In the genomic region with DNA sequence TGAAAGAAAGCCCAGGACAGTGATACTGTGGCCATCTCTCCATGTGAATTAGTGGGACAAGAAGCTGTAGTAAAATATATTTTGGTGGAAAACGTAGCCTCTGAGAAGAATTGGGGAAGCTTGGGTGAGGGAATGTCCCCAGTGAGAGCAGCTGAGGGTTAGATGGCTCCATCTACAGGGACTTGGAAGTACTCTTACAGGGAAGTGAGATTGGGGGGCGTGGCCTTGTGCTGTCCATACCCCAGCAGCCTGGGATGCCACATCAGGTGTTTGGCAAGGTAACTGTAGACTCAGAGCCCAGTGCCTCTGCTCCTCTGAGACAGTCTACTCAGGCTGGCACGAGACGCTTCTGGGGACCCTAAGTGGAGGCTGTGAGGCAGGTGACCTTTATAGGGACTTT, we compare ENCODE assay signal across 9 mouse cellular contexts. TPM values are rescaled to one million over a fixed set of nuclear protein-coding genes. Genes with fewer than 3 reads are reported as not detected.
A peak's percentile ranks its signal among the peaks of the same experiment; 100 is the strongest.
DNase-seq lines count a peak whose midpoint lies in the region; ATAC-seq and TF ChIP-seq lines count a peak whose summit lies in the region.
"Had no signal": no experiment of that assay in that cellular context is flagged by ENCODE, and none has a peak within 500 bp of the region (broad histone marks: within the 10 kb centered on the region; RNA-seq: fewer than 3 reads in every experiment).

No protein-coding gene starts in this region.

- TF ChIP-seq CTCF in heart, adult 2 months (IDR thresholded peaks at IDR 0.05), result peak; percentile 34
- peak; percentile 50 for TF ChIP-seq CTCF in midbrain, postnatal 0 days (IDR thresholded peaks at IDR 0.05)
- TF ChIP-seq CTCF in cortical plate, adult 2 months (IDR thresholded peaks at IDR 0.05; ENCODE audit: extremely low read depth, insufficient read depth, low read length), result peak; percentile 39
- no peak for TF ChIP-seq CTCF in thymus, adult 2 months (IDR thresholded peaks at IDR 0.05; ENCODE audit: borderline replicate concordance, control insufficient read depth, extremely low read depth, insufficient read depth, low read length, poor library complexity)

- H3K27me3 ChIP-seq in heart, adult 2 months (ENCODE audit: control insufficient read depth, insufficient read depth, low read length), result no peaks in the 10 kb centered on the region
- peaks cover 6% of the 10 kb centered on the region; the same call in 1 of the 2 replicates for H3K27me3 ChIP-seq in heart, embryonic 10.5 days (ENCODE audit: insufficient read depth, poor library complexity, severe bottlenecking)
- no peaks in the 10 kb centered on the region for H3K27me3 ChIP-seq in midbrain, postnatal 0 days (ENCODE audit: insufficient read depth, low read length)
- H3K27me3 ChIP-seq in midbrain, embryonic 10.5 days (ENCODE audit: low read depth, poor library complexity, severe bottlenecking), result no peaks in the 10 kb centered on the region
- H3K27me3 ChIP-seq in thymus, adult 2 months (ENCODE audit: control insufficient read depth, insufficient read depth, low read length), result no peaks in the 10 kb centered on the region

- no peaks in the 10 kb centered on the region for H3K9me3 ChIP-seq in heart, embryonic 10.5 days
- H3K9me3 ChIP-seq in midbrain, postnatal 0 days (ENCODE audit: low read length), result no peaks in the 10 kb centered on the region
- H3K9me3 ChIP-seq in midbrain, embryonic 10.5 days (replicated peaks), result no peaks in the 10 kb centered on the region

- no peaks in the 10 kb centered on the region for H3K36me3 ChIP-seq in heart, adult 2 months (ENCODE audit: control insufficient read depth, insufficient read depth, low read length)
- peaks cover 5% of the 10 kb centered on the region; the same call in 1 of the 2 replicates for H3K36me3 ChIP-seq in heart, embryonic 10.5 days
- no peaks in the 10 kb centered on the region for H3K36me3 ChIP-seq in midbrain, postnatal 0 days (ENCODE audit: insufficient read depth, low read length)
- H3K36me3 ChIP-seq in midbrain, embryonic 10.5 days, result peaks cover 16% of the 10 kb centered on the region
- H3K36me3 ChIP-seq in thymus, adult 2 months (ENCODE audit: control insufficient read depth, insufficient read depth, low read length), result no peaks in the 10 kb centered on the region

- no peak for TF ChIP-seq POLR2A in heart, adult 2 months (IDR thresholded peaks at IDR 0.05; ENCODE audit: insufficient read depth, low read depth, low read length)
- no peak for TF ChIP-seq POLR2A in cortical plate, adult 2 months (IDR thresholded peaks at IDR 0.05; ENCODE audit: extremely low read depth, insufficient read depth, low read length)
- no peak for TF ChIP-seq POLR2A in thymus, adult 2 months (IDR thresholded peaks at IDR 0.05; ENCODE audit: control insufficient read depth, extremely low read depth, insufficient read depth, low read length, poor library complexity)

- 49% methylated on average over 4 of the region's 4 CpGs for WGBS in heart, adult 2 months
- WGBS in heart, embryonic 10.5 days, result 32% methylated on average over 4 of the region's 4 CpGs
- WGBS in midbrain, postnatal 0 days, result 48% methylated on average over 4 of the region's 4 CpGs
- 40% methylated on average over 4 of the region's 4 CpGs for WGBS in midbrain, embryonic 10.5 days
- WGBS in thymus, adult 2 months, result 46% methylated on average over 4 of the region's 4 CpGs

- no peak for TF ChIP-seq EP300 in heart, adult 2 months (IDR thresholded peaks at IDR 0.05; ENCODE audit: insufficient read depth, low read depth, low read length)

- H3K4me3 ChIP-seq in heart, adult 2 months, result no peak overlapping the region
- no peak overlapping the region for H3K4me3 ChIP-seq in heart, embryonic 10.5 days
- H3K4me3 ChIP-seq in midbrain, postnatal 0 days (ENCODE audit: low read depth, low read length), result no peak overlapping the region
- no peak overlapping the region for H3K4me3 ChIP-seq in midbrain, embryonic 10.5 days
- H3K4me3 ChIP-seq in cortical plate, adult 2 months (ENCODE audit: insufficient read depth, low read length), result no peak overlapping the region
- no peak overlapping the region for H3K4me3 ChIP-seq in thymus, adult 2 months (ENCODE audit: control insufficient read depth, insufficient read depth, low read length)

- no peak overlapping the region for H3K27ac ChIP-seq in heart, adult 2 months
- no peak overlapping the region for H3K27ac ChIP-seq in heart, embryonic 10.5 days
- H3K27ac ChIP-seq in midbrain, postnatal 0 days (ENCODE audit: low read depth, low read length), result no peak overlapping the region
- no peak overlapping the region for H3K27ac ChIP-seq in midbrain, embryonic 10.5 days (replicated peaks)
- H3K27ac ChIP-seq in cortical plate, adult 2 months (ENCODE audit: insufficient read depth, low read length), result no peak overlapping the region
- no peak overlapping the region for H3K27ac ChIP-seq in thymus, adult 2 months (ENCODE audit: control insufficient read depth, insufficient read depth, low read length)
- H3K27ac ChIP-seq: liver, embryonic 14.5 days had no signal

- ATAC-seq in midbrain, postnatal 0 days (ENCODE audit: low FRiP score), result no peak

- no peak overlapping the region for H3K9ac ChIP-seq in heart, adult 2 months (ENCODE audit: low read depth, low read length)
- H3K9ac ChIP-seq in midbrain, postnatal 0 days (replicated peaks; ENCODE audit: low read length, poor library complexity, severe bottlenecking), result no peak overlapping the region
- H3K9ac ChIP-seq: liver, embryonic 14.5 days had no signal

- no peak overlapping the region for H3K4me2 ChIP-seq in midbrain, postnatal 0 days (ENCODE audit: low read depth, low read length, poor library complexity, severe bottlenecking)

- peak in 1 of 2 experiments; percentile 18 for DNase-seq in heart, adult 2 months
- no peak for DNase-seq in heart, embryonic 10.5 days (ENCODE audit: low spot score)
- peak; percentile 41 for DNase-seq in midbrain, postnatal 0 days (ENCODE audit: low spot score)
- DNase-seq in midbrain, embryonic 10.5 days (ENCODE audit: low spot score), result no peak
- DNase-seq in retina, embryonic 14.5 days (ENCODE audit: low spot score), result peak; percentile 50
- DNase-seq in thymus, adult 2 months, result no peak
- DNase-seq in layer of hippocampus, postnatal 36 days, result no peak

- H3K4me1 ChIP-seq in heart, adult 2 months (ENCODE audit: control insufficient read depth, insufficient read depth, low read length), result no peaks in the 10 kb centered on the region
- no peaks in the 10 kb centered on the region for H3K4me1 ChIP-seq in heart, embryonic 10.5 days
- no peaks in the 10 kb centered on the region for H3K4me1 ChIP-seq in midbrain, postnatal 0 days (ENCODE audit: insufficient read depth, low read length)
- H3K4me1 ChIP-seq in midbrain, embryonic 10.5 days, result no peaks in the 10 kb centered on the region
- no peaks in the 10 kb centered on the region for H3K4me1 ChIP-seq in cortical plate, adult 2 months (ENCODE audit: control insufficient read depth, insufficient read depth, low read length)
- no peaks in the 10 kb centered on the region for H3K4me1 ChIP-seq in thymus, adult 2 months (replicated peaks; ENCODE audit: control insufficient read depth, insufficient read depth, low read length)

- no peaks in the 10 kb centered on the region for H3K79me2 ChIP-seq in heart, adult 2 months (replicated peaks; ENCODE audit: control insufficient read depth, insufficient read depth, low read length)

- intact Hi-C loops in heart, adult 2 months (cut with DNase I), result loop anchor here (5.0 kb wide), 1 partner anchor 53 kb away; the partner anchor contains the start of gene Rhbdl3

RNA-seq across cellular contexts. Expression of gene 5730455P16Rik, which starts 23.0 kb away (rescaled TPM):
- total RNA-seq in heart, adult 2 months (2021), result 10 to 100 TPM; 19.2 to 22.8 TPM
- 4.6 and 10.2 TPM in 2 replicates for polyA plus RNA-seq in heart, adult 2 months (2012; rRNA removed)
- polyA plus RNA-seq in heart, embryonic 10.5 days (2016; fragmentation: Nextera tagmentation; extraction: Ambion mirVana), result 15.0 and 17.2 TPM in 2 replicates
- total RNA-seq in midbrain, postnatal 0 days (2014; rRNA removed), result 25.2 and 32.4 TPM in 2 replicates
- polyA plus RNA-seq in midbrain, postnatal 0 days (2015; fragmentation: Nextera tagmentation; extraction: Ambion mirVana), result 37.4 and 50.6 TPM in 2 replicates
- 24.6 and 27.5 TPM in 2 replicates for polyA plus RNA-seq in midbrain, embryonic 10.5 days (2016; fragmentation: Nextera tagmentation; extraction: Ambion mirVana)
- 27.6 and 30.0 TPM in 2 replicates for polyA plus RNA-seq in cortical plate, adult 2 months (2012; rRNA removed)
- 5.4 and 8.6 TPM in 2 replicates for polyA plus RNA-seq in thymus, adult 2 months (2012; rRNA removed)
- total RNA-seq in layer of hippocampus, postnatal 36 days (2021), result 10 to 100 TPM; 50.1 to 53.0 TPM

RNA-seq across cellular contexts. Expression of gene Zfp207, which starts 28.2 kb away (rescaled TPM):
- total RNA-seq in heart, adult 2 months (2021), result 10 to 100 TPM; 58.3 to 59.9 TPM
- polyA plus RNA-seq in heart, adult 2 months (2012; rRNA removed), result 63.0 and 99.1 TPM in 2 replicates
- polyA plus RNA-seq in heart, embryonic 10.5 days (2016; fragmentation: Nextera tagmentation; extraction: Ambion mirVana), result 191 and 222 TPM in 2 replicates
- 243 and 245 TPM in 2 replicates for total RNA-seq in midbrain, postnatal 0 days (2014; rRNA removed)
- 131 and 147 TPM in 2 replicates for polyA plus RNA-seq in midbrain, postnatal 0 days (2015; fragmentation: Nextera tagmentation; extraction: Ambion mirVana)
- polyA plus RNA-seq in midbrain, embryonic 10.5 days (2016; fragmentation: Nextera tagmentation; extraction: Ambion mirVana), result 304 and 308 TPM in 2 replicates
- 116 and 121 TPM in 2 replicates for polyA plus RNA-seq in cortical plate, adult 2 months (2012; rRNA removed)
- polyA plus RNA-seq in thymus, adult 2 months (2012; rRNA removed), result 243 and 267 TPM in 2 replicates
- total RNA-seq in layer of hippocampus, postnatal 36 days (2021), result 100 to 1,000 TPM; 149 to 169 TPM

RNA-seq across cellular contexts. Expression of gene Rhbdl3, which starts 54.1 kb away (rescaled TPM):
- 10 to 100 TPM in 1 of 2 experiments, 1 to 10 TPM in 1; 6.8 to 11.1 TPM for total RNA-seq in heart, adult 2 months (2021)
- 9.4 and 12.6 TPM in 2 replicates for polyA plus RNA-seq in heart, adult 2 months (2012; rRNA removed)
- polyA plus RNA-seq in heart, embryonic 10.5 days (2016; fragmentation: Nextera tagmentation; extraction: Ambion mirVana), result 0.39 and 1.2 TPM in 2 replicates
- 1.9 and 5.7 TPM in 2 replicates for total RNA-seq in midbrain, postnatal 0 days (2014; rRNA removed)
- 1.4 and 1.7 TPM in 2 replicates for polyA plus RNA-seq in midbrain, postnatal 0 days (2015; fragmentation: Nextera tagmentation; extraction: Ambion mirVana)
- polyA plus RNA-seq in midbrain, embryonic 10.5 days (2016; fragmentation: Nextera tagmentation; extraction: Ambion mirVana), result 12.6 and 14.7 TPM in 2 replicates
- polyA plus RNA-seq in cortical plate, adult 2 months (2012; rRNA removed), result 7.5 and 8.4 TPM in 2 replicates
- polyA plus RNA-seq in thymus, adult 2 months (2012; rRNA removed), result 8.7 and 9.6 TPM in 2 replicates
- 10 to 100 TPM; 25.0 to 29.2 TPM for total RNA-seq in layer of hippocampus, postnatal 36 days (2021)

Comparison
In these comparisons a context has a peak if more than half of its experiments do, and no peak if none do; other contexts are left out.
1. DNase-seq: peak in midbrain, postnatal 0 days (single experiment) and retina, embryonic 14.5 days (single experiment); none in heart, embryonic 10.5 days (single experiment), midbrain, embryonic 10.5 days (single experiment), thymus, adult 2 months (single experiment) and layer of hippocampus, postnatal 36 days (0 of 2).